Mouse (Mus musculus) gastrocnemius, postnatal 10 days (tissue): ENCODE measurements around the gene Bmf. TPM values are rescaled to one million over a fixed set of nuclear protein-coding genes. Genes with fewer than 3 reads are reported as not detected.

Experiments
- DNase-seq: peaks from one replicate; pipeline ENCODE4 v3.0.0; 2021; ENCODE audit warnings: mixed read lengths
- total RNA-seq, 2 experiments: library from RNA; stranded (reverse); gene quantifications; 2 replicates each; pipeline ENCODE4 v1.2.3; 2021

The Bmf gene
- total RNA-seq, 2 experiments from 2014 or later, result 14.5 to 15.7 TPM

- DNase-seq, result no peak
Observed at GRCm38 (mm10) chr2:118512418-118513377, 36.8 kb downstream of the Bmf start.

GRCm38 (mm10) chr2:118511779-118512417 lies 37.6 kb downstream of the Bmf start:
- no peak for DNase-seq

GRCm38 (mm10) chr2:118510447-118511310 lies 38.8 kb downstream of the Bmf start:
- peak; percentile 96 for DNase-seq

GRCm38 (mm10) chr2:118509688-118510446 lies 39.6 kb downstream of the Bmf start:
- DNase-seq, result no peak

- DNase-seq, result no peak
Observed at GRCm38 (mm10) chr2:118507126-118507525, 42.4 kb downstream of the Bmf start.

- no peak for DNase-seq
Observed at GRCm38 (mm10) chr2:118500191-118500590, 49.3 kb downstream of the Bmf start.

GRCm38 (mm10) chr2:118499135-118499961 lies 50.1 kb downstream of the Bmf start:
- peak; percentile 56 for DNase-seq

GRCm38 (mm10) chr2:118498476-118498875 lies 51.0 kb downstream of the Bmf start:
- DNase-seq, result no peak

GRCm38 (mm10) chr2:118497890-118498289 lies 51.6 kb downstream of the Bmf start:
- no peak for DNase-seq

- DNase-seq, result no peak
Observed at GRCm38 (mm10) chr2:118495024-118495423, 54.5 kb downstream of the Bmf start.

GRCm38 (mm10) chr2:118491741-118492395 lies 57.6 kb downstream of the Bmf start:
- DNase-seq, result no peak

GRCm38 (mm10) chr2:118491281-118491731 lies 58.2 kb downstream of the Bmf start:
- DNase-seq, result peak; percentile 31

- peak; percentile 39 for DNase-seq
Observed at GRCm38 (mm10) chr2:118490241-118491091, 59.0 kb downstream of the Bmf start.

GRCm38 (mm10) chr2:118487806-118488205 lies 61.7 kb downstream of the Bmf start:
- peak; percentile 34 for DNase-seq

GRCm38 (mm10) chr2:118486933-118487332 lies 62.6 kb downstream of the Bmf start:
- DNase-seq, result peak; percentile 91

GRCm38 (mm10) chr2:118485415-118485814 lies 64.1 kb downstream of the Bmf start:
- DNase-seq, result no peak

- no peak for DNase-seq
Observed at GRCm38 (mm10) chr2:118484386-118484898, 65.0 kb downstream of the Bmf start.

- no peak for DNase-seq
Observed at GRCm38 (mm10) chr2:118483032-118483431, 66.5 kb downstream of the Bmf start.

GRCm38 (mm10) chr2:118480886-118481285 lies 68.6 kb downstream of the Bmf start:
- no peak for DNase-seq
